Mouse (Mus musculus) adrenal gland (tissue): ENCODE data around the gene Ints11.

Experiments
- intact Hi-C: fragments of 180-260 bp; cut with DNase I; formaldehyde crosslinking; loops from one replicate; pipeline ENCODE4 v1.15.1; 2025

Ints11 gene

DNA sequence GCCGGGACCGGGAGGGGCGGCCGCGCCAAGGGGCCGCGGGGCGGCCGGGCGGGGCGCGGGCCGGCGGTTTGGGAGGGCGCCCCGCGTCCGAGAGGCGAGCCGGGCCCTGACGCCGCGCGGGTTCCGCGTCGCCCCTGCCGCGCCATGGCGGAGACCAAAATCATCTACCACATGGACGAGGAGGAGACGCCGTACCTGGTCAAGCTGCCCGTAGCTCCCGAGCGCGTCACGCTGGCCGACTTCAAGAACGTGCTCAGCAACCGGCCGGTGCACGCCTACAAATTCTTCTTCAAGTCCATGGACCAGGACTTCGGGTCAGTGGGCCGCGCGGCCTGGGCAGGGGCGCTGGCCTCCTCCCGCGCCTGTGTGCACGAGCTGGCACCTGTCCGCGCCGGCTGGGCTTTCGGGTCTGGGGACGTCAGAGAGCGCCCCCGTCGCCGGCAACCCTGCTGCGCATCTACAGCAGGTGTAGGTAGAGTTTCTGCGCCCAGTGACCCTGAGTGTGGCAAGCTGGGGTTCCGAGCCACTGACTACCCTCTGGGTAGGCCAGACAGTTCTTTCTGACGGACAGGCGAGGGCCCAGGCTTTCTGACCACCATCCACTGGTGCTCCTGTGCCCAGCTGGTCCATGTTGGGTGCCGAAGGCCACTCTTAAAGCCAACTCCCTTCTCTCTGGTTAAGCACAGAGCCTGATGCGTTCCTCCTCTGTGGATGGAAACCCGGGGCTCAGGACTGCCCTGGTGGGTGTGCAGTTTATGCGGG, 21.6 kb upstream of the Ints11 start:
- intact Hi-C loops, result no loop called here

DNA sequence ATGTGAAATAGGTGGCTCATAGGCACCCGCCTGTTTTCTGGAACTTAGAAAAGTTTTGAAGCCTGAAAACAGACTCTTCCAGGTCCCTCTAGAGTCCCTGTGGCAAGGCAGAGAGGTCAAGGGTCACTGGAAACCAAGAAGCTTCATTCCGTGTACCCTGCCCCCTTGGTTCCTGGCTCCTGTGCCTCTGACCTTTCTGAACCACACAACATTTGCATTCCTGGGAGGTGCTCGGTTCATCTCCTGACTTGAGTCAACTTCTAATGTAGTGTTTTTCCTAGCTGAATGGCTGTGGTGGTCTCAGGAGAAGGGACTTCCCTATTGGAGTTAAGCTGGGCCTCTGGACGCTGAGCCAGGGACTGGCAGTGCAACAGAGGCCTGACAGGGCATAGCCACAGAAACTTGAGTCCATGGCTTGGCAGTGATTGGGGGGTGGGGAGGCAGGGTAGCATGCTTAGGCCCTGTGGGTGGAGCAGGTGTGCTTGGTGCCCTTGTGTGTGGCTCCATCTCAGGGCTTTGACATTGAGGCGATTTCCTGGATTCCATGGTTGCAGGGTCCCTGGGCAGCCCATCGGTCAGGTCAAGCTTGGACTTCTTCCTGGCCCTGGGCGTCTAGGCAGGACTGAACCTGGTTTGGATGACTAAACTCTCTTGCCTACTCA, 20.8 kb upstream of the Ints11 start:
- intact Hi-C loops, result no loop called here

DNA sequence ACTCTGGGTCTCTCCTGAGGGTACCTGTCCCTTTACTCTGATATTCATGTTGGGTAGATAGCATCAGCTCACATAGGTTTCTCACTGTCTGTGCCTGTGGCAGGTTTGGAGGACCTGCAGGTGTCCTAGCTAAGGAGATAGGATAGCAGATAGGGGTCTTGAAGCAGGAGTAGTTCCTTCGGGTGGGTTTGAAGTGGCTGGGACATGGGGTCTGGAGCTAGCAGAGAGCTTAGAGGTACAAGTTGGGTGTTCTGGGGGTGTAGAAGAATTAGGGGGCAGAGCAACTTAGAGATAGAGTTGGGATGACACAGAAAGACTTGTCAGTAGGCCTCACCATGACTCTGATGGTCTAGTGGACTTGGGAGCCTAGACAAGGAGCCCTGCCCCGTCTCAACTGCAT, 20.0 kb upstream of the Ints11 start:
- intact Hi-C loops, result no loop called here

DNA sequence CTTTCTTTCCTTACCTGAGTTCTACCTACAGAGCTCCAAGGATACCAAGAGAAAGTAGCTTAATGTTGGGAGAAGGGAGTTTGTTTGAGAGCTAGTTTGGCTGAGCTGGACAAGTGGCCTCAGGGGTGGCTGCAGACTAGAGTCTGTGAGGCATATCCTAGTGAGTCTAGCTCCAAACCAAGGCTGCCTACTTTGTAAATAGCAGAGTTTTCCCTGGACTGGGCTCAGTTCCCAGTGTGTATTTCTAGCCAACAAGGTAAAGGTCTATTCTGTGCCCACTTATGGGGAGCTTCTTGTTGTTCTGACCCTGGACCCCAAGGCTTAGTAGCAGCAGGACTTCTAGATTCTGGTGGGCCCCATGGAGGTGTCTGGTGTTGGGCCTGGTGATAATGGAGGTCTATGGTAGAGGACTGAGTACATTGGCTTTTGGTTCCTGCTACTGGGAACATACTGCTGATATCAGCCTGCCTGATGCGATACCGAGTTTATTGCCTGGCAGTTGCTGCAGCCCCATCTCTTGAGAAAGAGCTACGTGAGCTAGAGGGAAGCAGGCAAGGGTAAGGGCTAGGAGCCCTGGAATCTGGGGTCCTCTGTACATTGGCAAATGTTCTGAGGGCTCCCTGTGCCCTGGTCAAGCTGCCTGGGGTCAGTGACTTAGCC, 19.4 kb upstream of the Ints11 start:
- intact Hi-C loops, result no loop called here

DNA sequence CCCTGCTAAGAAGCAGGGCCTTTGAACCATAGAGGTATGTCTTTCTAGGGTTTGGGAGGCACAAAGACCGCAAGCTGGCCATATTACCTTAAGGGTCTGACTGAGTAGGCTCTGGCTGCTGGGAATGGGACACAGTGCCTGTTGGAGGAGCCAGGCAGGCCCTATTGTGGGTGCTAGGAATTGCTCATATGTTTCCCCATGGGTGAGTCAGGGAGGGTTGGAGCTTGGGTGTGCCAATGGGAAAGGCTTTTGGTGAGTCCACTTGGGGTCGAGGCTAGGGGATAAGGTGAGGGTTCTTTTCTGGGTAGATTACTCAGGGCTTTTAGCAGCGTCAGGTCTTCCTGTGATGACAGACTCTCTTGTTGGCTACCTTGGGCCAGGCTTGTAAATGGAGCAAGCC, 18.0 kb upstream of the Ints11 start:
- intact Hi-C loops, result no loop called here

DNA sequence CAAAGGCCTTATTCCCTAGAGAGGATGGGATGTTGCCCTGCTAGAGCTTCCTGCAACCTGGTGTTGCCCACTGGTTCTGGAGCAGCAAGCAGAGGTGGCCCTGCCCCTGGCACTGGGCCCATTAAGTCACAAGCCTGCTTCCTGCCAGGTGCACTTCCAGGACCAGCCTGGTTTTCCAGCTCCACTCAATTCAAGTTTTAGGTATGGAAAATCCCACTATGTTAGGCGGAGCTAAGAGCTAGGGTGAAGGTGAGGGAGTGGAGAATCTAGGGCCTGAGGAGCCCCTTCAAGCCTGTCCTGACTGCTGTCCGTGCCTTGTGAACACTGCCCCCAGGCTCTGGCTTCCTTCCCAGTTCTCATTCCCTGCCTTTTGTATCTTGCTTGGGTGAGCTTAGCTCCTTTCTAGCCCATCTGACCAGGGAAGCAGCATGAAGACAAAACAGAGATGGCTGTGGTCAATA, 17.4 kb upstream of the Ints11 start:
- intact Hi-C loops, result no loop called here

DNA sequence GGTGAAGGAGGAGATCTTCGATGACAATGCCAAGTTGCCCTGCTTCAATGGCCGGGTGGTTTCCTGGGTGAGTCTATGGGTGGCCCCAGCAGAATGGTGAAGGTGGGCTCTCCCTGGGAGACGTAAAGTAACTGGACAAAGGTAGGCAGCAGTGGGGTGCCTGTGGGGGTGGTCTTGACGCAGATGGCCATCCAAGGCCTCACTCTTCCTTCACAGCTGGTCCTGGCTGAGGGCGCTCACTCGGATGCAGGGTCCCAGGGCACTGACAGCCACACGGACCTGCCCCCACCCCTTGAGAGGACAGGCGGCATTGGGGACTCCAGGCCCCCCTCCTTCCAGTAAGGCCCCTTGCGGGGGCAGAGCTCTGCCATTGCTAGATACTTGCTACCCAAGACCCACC, 15.9 kb upstream of the Ints11 start:
- intact Hi-C loops, result no loop called here

DNA sequence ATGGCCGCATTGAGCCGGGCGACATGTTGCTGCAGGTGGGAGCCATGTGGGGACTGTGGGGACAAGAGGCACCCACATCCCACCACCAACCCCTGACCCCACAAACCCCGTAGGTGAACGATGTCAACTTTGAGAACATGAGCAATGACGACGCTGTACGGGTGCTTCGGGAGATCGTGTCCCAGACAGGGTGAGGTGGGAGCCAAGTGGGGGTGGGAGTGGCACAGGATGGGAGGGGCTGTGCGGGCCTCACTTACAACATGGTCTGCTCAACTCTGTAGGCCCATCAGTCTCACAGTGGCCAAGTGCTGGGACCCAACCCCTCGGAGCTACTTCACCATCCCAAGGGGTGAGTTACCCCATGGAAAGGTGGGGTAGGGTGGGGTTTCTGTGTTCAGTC, 14.4 kb upstream of the Ints11 start:
- intact Hi-C loops, result no loop called here

DNA sequence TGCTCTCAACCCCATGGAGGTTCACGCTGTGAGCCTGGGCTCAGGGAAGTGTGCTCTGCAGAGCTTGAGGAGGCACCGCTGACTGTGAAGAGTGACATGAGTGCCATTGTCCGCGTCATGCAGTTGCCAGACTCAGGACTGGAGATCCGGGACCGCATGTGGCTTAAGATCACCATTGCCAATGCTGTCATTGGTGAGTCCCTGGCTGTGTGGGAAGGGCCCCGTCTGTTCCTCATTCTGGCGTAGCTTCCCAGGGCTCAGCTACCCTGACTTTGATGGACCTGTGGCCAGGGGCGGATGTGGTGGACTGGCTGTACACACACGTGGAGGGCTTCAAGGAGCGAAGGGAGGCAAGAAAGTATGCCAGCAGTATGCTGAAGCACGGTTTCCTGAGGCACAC, 13.3 kb upstream of the Ints11 start:
- intact Hi-C loops, result no loop called here

DNA sequence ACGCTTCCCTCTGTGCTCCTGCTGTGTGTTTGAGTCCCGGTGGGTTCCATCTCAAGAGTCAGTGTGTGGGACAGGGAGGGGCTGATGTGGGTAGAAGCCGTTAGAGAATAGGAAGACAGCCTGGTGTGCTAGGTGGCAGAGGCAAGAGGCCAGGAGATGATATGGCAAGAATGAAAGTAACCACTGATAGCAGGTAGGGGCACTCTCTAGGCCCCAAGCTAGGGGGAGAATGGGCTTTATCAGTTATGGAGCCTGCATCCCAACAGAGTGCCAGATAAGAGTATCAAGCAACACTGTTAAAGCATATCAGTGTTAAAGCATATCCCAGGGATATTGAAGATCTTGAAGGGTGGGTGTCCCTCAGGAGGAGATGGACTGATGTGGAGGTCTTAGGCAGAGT, 12.5 kb upstream of the Ints11 start:
- intact Hi-C loops, result no loop called here

DNA sequence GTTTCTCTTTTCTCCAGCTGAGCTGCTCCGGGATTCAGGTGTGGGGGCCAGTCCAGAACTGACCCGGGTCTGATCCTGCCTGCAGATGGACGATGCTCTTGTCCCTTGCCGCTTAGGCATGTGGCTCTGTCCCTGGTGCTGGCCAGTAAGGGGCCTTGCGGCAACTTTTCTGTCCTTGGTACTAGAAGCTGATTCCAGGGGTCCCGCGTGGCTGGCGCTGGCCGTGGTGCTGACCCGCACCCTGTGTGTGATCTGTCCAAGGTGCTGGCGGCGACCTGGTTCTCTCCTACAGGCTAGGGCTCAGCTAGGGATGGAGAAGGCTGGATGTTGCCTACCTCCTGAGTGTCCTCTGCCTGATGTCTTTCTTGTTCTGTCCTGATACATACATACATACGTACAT, 10.0 kb upstream of the Ints11 start:
- intact Hi-C loops, result no loop called here

DNA sequence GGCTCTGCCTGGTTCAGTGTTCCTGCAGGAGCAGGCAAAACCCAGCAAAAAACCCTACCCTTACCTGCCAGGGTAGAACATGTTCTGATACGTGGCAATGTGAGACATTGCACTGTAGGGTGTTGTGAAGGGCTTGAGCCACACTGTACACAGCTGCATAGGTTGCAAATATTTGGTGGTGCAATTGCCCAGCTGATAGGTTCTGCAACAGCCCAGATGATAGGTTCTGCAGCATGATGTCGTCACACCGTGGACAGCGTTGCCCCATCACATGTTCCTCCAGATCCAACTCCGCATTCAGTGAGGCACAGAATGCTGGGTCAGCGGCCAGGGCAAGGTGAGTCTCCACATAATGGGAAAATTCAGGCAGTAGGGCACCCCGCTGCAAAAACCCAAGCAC, 7.6 kb upstream of the Ints11 start:
- intact Hi-C loops, result no loop called here

DNA sequence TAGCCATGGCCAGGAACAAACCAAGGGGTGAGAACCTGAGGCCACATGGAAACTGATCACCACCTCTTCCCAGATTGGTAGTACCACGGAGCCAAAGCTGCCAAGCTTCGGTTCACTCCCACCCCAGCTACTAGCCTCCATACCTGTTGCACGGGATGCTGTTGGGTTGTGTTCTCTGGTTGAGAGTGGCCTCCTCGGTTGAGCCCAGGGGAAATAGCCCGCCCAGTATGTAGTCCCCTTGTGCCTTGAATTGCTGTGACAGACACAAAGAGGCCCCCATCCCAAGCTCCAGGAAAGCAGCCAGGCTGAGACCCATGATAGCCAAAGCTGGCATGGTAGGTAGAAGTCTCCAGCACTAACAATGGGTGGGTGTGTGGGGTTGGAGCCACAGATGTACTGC, 6.3 kb upstream of the Ints11 start, which contains the start of gene Tas1r3:
Gene Tas1r3, minus strand, starts transcription at position 362 of the 400 bp plus-strand sequence.
- intact Hi-C loops, result no loop called here

DNA sequence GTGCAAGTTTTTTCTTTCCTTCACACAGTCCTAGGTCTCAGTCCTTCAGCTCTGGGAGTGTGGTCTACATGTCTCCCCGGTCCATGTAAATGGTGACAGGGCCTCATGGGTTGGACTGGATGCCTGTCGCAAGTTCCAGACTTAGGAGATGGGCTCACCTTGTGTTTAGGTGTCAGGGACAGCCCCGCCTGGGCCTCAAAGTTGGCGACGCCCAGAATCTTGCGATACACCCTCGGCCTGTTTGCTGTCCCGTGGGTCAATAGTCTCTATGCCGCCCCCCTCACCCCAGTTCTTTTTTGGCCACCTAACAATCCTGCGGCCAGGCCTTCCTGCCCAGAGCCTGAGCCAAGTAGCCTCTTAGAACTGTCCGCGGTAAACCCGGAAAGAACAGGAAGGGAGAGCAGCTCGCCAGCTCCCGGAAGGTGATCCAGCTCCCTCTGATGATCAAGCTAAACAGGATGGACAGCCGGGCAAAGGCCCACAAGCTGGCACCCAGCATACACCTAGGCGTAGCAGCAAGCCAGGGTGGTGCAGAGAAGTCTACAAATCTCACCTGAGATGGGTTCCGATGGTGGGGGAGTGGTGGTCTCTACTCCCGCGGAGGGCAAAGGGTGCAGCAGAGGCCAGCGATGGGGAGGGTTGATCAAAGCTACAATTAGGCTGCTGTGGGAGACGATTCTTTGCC, 590 bp upstream of the Ints11 start:
- intact Hi-C loops, result no loop called here

DNA sequence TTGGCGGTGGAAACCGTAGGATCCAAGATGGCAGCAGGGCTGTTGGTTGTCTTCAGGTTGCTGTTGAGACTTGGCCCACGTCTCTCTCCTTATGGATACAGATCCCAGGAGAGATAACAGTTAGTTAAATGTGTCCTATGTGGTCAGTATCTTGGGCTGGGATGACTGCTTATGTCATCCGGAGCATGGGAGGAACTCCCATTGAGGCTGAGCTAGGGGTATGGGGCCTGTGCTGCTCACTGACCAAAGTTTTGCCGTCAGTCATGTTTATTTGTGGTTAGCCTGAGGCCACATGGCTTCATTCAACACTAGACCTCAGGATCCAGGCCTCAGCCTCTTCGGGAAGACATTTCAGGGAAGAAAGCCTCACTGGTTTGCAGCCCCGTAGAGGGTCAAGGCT, 2.1 kb downstream of the Ints11 start:
- intact Hi-C loops, result no loop called here

DNA sequence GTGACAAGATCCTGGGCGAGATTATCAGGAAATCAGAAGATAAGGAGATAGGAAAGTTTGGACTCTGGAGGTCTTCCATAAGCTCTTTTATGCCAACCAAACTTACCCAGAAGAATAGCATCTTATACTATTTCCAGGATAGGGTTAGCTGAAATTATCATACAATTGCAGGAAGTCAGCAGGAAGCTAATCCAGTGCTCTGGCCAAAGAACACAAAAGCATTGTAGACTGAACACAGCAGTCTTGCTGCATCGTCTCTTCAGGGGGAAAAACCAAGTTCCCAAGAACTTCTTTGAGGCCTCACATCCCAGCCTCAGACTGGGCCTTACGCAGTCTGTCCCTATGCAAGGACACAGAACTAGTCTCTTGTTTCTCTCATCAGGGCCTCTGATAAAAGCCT, 14.2 kb downstream of the Ints11 start:
- intact Hi-C loops, result no loop called here

DNA sequence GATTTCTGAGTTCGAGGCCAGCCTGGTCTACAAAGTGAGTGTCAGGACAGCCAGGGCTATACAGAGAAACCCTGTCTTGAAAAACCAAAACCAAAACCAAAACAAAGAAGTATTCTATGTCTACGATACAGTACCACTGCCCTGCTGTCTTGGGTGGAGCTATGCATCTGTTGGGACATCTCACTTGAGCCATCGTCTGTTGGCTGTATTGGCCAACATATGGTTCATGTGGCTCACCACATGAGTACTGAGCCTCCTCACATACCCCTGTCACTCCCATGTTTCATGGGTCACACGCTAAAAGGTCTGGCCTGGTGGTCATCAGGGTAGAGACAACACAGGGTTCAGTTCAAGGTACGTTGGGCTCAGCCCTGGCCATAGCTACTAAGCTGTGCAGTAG, 17.0 kb downstream of the Ints11 start:
- intact Hi-C loops, result no loop called here

DNA sequence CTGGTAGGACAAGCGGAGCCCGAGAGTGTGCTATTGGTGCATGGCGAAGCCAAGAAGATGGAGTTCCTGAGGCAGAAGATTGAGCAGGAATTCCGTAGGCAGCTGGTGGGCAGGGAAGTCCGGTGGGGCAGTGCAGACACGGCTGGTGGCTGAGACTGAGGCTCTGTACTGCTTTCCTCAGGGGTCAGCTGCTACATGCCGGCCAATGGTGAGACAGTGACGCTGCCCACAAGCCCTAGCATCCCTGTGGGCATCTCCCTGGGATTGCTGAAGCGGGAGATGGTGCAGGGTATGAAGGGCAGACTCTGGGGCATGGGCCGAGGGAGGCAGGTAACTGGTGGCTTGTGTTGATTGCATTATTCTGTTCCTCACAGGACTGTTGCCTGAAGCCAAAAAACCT, 18.3 kb downstream of the Ints11 start:
- intact Hi-C loops, result no loop called here

DNA sequence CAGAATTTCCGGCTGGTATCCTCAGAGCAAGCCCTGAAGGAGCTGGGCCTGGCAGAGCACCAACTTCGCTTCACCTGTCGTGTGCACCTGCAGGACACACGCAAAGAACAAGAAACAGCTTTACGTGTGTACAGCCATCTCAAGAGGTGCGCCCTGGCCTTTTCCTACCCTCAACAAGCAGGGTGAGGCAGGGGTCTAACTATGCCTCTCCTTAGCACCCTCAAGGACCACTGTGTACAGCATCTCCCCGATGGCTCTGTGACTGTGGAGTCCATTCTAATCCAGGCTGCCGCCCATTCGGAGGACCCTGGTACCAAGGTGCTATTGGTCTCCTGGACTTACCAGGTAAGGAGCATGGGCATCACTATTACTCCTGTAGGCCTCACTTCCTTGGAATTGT, 18.8 kb downstream of the Ints11 start:
- intact Hi-C loops, result no loop called here

DNA sequence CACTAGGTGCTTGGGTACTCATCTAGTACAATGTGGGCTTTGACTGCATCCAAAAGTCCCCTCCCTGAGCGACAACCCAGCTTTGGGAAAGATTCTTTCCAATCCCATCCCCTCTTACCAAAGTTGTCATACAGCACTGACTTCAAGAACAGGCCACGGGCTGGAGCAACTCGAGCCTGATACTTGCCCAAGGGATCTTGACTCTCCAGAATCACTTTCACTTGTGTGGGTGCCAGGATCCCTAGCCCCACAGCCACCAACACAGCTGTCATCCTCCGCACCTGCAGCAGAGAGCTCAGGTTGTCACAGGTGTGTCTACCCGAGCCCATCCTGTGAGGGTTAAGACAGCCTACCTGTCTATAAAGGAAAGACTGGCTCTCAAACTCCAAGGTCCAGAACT, 20.0 kb downstream of the Ints11 start:
- intact Hi-C loops, result no loop called here

DNA sequence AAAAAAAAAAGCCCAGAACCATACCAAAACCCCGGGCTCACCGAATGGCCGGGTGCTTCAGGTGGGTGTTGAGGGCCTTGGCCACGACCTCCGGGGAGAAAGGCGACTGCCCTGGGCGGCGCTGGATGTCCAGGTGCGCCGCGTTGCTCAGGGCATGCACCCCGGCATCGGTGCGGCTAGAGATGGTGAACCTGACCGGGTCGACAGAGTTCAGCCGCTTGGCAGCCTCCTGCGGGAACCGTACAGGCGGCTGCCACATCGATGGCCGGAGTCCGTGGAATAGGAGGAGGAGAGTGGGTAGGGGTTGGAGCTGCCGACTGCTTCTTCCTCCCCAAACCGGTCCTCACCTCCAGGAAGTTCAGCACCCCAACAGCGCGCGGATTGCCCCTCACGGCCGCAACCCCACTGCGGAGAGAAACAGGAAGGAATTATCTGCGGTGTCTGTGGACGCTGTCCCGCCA, 21.7 kb downstream of the Ints11 start:
- intact Hi-C loops, result no loop called here

DNA sequence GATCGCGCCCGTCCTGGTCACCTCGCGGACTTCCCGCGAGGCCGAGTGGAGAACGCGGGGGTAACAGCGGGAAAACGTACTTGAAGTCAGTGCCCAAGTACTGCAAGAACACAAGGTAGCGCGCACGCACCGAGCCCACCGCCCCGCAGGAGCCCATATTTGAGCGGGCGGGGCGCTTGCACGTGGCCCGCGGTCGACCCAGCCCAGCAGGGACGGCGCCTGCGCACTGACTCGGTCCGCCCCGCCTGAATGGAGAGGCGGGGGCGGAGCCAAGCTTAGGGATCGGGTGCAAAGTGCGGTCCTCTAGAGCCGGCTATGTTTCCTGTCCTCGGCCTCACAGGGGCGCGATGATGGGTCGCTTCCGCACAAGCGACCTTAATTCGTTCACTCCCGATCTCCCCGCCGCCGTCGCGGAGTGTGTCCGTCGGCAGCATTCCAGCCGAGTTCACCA, 22.2 kb downstream of the Ints11 start, which contains the start of the genes Pusl1 and Acap3:
Gene Pusl1, minus strand, starts transcription at position 231 of the 451 bp plus-strand sequence.
Gene Acap3, plus strand, starts transcription at position 272 of the 451 bp plus-strand sequence.
- intact Hi-C loops, result no loop called here
